Mouse (Mus musculus): ENCODE results near the gene Plxnb2.

Plxnb2 gene

DNA sequence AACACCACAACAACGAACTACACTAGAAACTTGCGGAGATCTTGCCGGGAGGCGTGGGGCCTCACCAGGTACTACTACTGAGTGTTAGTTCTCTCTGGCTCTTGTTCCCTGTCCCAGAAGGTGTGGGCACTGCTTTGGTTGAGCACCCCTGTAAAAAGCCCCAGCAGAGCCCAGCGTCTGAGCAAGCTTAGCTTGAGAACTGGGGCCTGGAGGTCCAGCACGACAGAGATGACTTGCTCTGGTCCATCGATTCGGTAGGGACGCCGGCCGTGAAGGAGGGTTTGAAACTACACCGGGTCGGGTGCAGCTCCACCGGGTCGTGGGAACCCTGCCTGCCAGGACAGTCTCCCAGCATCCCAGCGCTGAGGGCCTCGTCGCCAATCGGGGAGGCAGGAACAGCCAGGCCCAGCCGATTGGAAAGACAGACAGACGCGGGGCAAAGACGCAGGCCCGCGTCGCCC, 477 bp downstream of the Plxnb2 start:
- CTCF ChIA-PET = no interaction called here

DNA sequence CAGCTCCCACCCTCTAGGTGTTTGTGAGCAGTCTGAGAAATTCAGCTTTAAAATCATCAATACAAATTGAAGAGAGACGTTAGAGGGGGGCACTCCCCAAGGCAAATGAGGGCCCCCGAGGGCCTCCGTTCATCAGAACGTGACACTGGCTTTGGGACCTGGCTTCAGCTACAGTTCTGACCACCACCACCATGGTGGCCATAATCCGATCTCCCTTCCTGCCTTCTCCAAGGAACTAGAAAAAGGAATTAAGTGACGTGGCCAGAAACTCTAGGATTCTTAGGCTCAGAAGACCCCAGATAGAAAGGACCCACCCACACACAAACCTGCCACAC, 991 bp downstream of the Plxnb2 start:
- CTCF ChIA-PET = no interaction called here

DNA sequence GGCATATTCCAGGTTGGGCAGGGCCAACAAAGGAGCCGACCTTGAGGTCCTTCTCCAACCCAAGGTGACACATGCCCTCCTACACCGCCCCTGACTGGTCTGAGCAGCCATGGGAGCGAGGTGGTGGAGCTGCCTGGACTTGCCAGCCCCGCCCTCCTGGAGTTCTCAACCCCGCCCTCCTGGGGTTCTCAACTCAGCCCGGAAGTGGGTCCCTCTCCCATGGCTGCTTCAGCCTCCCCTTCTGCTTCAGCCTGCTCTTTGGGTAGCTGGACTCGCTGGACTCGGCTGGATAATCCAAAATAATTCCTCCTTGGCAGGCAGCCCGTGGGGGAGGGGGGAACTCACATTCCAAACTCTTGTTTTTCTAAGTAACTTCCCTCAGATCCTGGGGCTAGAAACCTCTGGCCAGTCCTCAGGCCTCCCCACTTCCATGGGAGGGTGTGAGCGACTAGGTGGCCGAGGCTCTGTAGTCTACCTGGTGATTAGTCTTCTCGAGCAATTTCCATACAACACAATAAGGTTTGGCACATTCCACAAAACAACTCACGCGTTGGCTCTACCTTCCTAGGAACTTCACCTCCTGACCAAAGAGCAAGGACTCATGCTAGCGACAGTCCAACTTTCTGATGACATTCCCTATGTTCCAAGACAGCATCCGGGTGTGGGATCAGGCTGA, 1.5 kb downstream of the Plxnb2 start:
- CTCF ChIA-PET = no interaction called here

DNA sequence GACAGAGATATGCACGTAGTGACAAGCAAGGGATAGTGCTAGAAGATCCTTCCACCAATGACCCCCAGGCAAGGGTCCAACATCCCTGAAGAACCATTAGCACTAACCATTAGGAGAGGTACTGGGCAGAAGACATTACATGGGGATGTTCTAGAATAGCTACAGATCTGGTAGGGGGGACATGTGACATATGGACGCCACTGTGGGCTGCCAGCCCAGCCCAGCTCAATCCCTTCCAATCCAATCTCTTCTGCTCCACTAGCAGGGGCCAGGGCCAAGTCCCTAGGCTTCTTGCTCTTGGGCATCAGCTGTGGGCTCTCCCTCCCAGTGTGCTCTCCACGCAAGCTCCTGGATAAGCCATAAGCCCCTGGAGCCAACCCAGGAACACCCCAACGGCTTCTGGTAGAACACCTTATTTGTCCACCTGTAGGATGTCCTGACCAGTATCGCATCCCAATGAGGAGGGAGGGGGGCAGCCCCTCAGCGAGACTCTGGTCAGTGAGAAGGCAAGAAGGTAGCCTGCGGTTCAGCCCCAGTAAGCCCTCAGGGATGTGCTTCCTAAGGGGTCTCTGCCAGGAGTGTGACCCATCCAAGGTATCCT, 2.2 kb downstream of the Plxnb2 start:
- CTCF ChIA-PET = no interaction called here

DNA sequence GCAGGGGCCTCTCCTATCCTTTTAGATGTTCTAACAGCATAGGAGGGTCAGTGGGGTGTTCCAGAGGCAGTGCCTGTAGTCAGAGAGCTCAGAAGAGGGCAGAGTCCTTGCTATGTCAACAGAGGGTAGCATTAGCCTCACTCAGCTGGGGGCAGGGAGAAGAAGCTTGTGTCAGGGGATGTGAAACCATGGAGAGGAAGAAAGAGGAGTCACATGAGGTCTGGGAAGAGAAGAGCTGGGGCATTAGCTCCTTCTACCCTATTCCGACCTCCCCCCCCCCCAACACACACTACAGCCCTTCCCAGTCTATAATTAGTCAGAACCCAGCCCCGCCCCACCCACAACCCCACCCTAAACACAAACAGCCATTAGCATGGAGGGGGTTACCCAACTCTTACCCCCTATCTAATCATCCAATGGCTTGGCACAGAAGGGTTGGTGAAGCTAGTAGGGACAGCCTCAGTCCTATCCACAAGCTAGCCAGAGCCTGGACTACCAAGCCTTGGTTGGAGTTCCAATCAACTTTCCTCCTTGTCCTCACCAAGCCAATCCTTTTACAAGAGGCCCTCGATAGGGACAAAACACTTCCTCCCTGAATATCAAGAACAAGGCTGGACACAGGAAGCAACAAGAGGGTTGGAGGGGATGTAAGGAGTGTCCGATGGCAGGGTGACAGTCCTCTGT, 2.9 kb downstream of the Plxnb2 start:
- CTCF ChIA-PET = interaction anchor here (0.5 to 0.8 kb wide), 2 partner anchors 10 to 50 kb away, joined by 3 to 5 read pairs; partner anchors contain the start of gene Hdac10

DNA sequence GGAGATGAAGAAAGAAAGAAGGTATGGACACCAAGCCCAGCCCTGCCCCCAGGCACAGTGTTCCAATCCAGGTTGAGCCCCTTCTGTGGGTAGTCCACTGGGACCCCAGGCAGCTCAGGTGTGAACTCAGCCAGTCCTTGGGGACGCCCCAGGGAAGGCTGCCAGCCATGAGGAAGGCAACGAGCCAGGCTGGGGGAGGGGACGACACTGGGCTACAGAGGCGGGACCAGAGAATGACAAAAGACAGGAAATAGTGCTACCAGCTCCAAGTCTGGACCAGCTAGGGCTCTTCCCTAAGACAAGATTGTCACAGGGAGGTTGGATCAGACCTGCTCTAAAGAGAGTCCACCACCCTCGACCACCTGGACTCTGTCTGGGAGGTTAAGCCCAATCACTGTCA, 3.5 kb downstream of the Plxnb2 start:
- CTCF ChIA-PET = interaction anchor here (0.5 to 0.8 kb wide), 2 partner anchors 9 to 49 kb away, joined by 3 to 5 read pairs; partner anchors contain the start of gene Hdac10

DNA sequence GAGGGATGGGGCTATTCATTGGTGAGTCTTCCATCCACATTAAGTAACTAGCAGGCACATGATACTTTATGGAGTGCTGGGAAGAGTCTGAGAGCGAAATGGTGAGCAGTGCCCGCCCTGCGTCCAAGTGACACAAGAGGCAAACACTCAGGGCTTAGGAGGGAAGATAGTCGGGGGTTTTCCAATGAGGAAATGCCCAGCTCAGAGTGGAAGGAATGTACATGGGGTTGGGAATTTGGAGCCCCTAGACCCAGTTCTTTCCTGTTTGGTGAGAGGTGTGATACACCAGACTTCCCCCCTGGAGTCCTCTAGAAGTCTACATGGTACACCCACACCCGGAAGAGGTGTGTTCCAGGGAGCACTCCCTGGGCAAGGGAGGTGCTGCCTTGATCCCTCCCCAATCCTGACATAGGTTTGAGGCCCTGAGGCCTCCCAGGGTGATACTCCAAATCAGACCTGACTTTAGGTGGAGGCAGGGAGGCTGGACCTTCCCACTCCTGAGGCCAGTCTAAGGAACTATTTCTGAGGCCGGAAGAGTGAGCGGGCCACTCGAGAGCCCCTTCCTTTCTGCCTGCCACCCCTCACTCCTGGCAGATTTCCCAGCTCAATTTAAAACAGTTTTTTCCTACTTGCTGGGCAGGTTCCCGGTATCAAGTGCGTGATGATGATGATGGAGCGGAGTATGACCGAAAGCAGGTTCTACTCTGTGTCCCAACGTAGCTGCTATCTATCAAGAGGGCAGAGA, 5.0 kb downstream of the Plxnb2 start:
- CTCF ChIA-PET = interaction anchor here (0.6 kb wide), 1 partner anchor 11 kb away, joined by 21 read pairs; no protein-coding TSS in a partner anchor

DNA sequence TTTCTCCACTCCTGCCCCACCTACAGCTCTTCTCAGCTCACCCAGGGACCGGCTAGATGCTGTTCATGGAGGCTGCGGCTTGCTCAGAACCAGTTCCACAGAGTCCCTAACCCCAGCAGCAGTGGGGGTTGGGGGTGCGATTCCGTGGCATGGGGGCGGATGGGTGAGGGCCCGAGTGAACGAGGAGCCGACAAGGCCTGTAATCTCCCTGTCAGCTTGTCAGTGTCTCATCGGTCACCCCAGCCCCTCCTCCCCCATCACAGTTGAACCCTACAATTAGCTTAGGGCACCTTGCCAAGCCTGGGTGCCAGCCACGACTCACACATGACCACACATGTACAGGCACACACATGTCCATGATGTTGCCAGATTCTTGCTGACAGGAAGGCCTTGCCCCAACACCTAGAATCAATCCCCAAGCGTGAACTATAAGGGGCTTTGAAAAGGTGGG, 5.7 kb downstream of the Plxnb2 start:
- CTCF ChIA-PET = interaction anchor here (0.6 kb wide), 1 partner anchor 12 kb away, joined by 21 read pairs; no protein-coding TSS in a partner anchor

DNA sequence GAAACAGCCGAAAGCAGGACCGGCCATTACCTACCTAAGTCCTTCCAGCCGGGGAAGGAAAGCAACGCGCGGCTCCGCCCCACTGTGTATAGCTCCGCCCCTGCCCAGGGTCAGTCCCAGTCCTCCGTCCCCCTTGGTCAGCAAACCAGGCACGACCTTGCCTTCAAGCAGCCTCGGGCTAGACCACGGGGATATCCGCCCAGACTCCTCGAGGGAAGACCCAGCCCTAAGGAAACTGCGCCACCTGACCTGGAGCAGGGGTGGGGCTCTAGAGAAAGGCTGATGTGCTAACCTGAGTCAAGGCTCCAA, 6.7 kb downstream of the Plxnb2 start:
- CTCF ChIA-PET = no interaction called here

DNA sequence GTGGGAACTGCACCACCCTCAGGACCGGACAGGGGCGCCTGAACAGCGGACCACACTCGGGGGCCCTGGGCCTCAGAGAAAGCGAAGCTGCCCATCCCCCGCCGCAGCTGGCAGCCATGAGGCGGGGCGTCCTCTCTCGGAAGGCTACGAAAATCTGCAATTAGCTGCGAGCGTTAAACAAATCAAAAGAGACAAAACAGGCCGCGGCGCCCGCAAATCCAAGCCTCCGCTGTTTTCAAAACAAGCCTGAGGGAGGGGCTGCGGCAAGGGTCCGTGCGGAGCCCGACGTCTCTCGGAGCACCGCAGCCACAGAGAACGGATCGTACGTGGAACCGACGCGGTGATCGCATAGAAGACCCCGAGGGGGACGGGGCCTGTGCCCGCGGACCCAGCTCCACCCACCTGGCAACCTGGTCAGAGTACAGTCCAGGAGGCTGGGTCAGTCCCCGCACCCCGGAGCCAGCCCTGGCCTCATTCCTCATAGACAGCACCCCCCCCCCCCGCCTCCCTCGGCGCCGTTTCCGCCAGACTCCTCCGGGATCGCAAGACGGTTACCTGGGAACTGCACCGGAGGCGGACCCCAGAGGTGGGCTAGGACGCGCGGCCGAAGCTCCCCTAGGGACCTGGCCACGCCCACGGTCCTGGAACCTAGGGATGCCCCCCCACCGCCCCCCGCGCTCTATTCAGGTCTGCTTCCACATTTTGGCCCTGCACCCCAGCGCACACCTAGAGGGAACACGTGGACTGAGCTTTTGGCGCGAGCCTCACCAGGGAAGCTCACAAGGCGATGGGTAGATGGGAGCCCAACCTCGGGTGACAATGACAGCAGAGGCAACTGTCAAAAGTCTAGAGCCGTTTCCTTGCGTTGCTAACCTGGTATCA, 7.3 kb downstream of the Plxnb2 start:
- CTCF ChIA-PET = no interaction called here

DNA sequence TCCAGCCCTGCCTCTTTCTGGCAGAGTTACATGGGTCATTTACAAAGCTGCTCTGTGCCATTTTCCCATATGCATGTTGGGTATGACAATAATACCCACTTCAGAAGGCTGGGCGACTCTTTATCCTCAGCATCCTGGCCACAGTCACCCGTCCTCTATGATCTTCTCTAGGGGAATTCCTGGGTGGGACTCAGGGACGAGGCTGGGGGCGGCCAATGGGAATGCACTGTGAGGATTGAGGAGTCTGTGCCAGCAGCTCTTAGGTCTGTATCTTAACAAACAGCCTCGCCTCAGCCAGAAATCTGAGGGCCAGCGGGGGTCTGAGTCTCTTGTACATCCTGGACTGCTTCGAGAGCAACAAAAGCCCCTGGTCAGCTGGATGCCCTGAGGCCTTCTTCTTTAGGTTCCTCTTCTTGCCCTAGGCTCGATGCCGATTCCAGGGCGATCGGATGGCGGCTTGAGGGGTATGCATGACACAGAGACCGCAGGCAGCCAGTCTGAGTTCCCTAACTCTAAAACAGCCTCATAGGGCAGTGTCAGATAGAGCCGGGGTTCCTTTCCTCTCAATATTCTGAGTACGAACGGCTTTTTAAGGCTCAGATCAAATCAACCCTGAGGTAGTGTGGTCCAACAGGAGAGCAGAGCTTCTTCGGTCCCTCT, 8.2 kb downstream of the Plxnb2 start:
- CTCF ChIA-PET = no interaction called here

DNA sequence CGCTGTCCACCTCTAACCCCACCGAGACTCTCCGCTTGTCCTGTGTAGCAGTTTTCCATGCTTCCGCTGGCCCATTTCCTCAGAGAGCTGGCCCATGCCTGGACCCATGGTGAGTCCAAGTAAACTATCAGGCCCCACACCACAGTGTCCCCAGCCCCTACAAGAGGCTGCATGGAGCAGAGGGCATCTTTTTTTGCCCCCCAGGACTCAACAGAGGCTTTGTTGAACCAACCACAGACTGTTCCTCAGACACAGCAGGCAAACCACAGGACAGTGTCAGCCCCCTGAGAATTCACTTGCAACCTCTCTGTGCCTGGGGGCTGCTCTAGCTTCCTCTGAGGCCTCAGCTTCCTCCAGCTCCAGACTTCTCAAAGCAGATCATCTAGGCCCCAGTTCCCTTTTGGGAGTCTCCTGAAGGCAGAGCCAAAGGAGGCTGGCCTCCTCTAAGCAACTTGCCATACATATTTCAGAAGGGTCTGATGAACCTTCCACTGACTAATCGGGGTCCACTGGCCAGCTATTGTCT, 9.0 kb downstream of the Plxnb2 start:
- CTCF ChIA-PET = no interaction called here

DNA sequence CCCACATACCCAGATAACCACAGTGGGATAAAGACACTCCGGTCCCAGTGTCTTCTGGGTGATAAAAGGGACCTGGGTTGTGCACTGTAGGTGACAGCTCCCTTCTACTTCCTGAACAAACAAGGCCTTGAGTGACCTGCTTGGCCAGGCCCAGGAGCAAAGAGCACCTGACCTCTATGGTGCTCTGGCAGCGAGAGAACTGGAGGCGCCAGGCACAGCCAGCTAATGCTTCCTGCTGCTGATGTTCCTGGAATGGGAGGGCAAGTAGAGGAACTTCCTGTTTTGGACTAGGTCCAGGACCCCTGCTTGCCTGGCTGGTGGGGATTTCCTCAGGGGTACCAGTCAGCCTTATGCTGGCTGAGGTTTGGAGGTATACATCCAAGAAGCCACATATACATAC, 10.5 kb downstream of the Plxnb2 start:
- CTCF ChIA-PET = no interaction called here

DNA sequence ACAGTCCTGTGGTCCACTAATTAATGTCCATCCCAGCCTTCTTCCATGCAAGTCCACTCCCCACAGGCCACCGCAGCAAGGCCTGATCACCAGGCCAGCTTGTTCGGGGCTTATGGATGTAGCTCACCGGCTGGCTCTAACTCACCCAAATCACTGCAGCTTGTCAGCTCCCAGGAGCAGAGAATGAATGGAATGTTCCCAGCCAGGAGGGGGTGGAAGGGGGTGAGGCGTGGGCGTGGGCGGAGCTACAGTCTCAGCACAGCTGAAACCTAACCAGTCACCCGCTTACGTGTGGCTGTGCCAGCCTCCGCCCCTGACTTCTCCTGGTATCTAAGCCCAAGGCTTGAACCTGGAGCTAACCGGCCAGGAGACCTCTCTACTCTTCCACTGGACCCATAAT, 11.2 kb downstream of the Plxnb2 start:
- CTCF ChIA-PET = no interaction called here

DNA sequence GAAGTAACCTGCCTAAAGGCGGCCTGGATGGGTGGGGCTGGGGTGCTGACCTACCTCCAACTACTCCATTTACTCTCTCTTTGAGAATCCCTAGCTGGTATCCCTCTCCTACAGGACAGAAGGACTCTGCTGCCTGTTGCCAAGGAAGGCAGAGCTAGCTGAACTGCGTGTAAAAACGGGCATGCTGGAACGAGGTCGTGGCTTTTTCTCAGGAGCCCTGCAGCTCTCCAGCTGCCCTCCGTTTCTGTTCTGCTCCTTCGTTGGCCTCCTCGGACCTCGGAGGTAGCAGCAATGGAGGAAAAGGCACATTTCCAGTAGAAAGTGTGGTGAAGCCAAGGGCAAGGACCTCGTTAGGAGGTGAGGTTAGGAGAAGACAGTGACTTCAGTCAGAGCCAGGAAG, 11.7 kb downstream of the Plxnb2 start:
- CTCF ChIA-PET = no interaction called here

DNA sequence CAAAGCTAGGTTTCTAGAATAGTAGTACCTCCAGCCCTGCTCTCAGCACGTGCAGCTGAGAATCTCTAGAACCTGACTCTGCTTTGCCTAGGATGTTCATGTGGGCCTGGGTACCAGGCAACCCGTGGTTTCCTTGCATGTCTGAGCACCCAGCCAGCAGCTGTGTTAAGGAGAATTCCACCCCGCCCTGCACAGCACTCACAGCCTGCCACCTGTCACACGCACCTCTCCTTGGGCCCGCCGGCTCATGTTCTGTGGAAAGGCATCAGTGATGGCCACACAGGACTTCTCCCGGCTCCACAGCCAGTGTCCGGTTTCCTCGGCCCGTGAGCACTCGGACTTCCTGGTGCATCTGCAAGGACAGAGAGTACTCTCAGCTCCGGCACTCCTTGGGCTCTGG, 15.1 kb downstream of the Plxnb2 start:
- CTCF ChIA-PET = no interaction called here

DNA sequence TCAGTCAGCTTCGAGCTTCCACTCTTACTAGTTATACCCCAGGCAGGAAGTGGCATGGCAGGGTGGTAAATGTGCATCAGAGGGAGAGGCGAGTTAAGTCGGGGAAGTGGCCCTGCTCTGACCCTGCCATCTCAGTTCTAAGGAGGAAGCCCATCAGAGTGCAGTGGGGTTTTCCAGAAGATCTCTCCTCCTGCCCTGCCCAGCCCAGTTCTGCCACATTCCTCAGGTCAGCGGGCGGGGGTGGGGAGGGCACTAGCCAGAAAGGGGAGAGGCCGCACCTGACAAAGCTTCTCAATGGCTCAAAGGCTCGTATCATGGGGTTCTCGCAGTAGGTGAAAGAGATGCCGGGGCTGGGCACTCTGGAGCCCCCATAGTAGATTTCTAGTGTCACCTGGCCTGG, 19.2 kb downstream of the Plxnb2 start:
- CTCF ChIA-PET = no interaction called here

DNA sequence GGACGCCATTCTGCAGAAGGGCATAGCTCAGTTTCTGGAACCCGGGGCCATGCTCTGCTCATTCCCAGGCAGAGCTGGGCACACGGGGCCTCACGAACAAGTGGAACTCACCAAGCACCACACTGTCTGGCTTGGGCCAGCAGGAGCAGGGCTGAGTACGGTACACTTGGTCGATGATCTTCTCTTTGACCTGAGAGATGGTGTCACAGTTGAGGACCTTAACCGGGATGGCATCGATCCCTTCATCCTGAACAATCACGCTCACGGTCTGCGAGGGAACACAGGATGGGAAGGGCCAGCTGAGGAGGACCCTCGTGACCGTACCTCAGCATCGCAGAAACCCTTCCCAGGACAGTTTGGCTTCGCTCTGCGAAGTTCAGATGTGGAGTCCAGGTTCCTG, 22.1 kb downstream of the Plxnb2 start:
- CTCF ChIA-PET = interaction anchor here (1.5 kb wide), 1 partner anchor 12 kb away, joined by 4 read pairs; no protein-coding TSS in a partner anchor

DNA sequence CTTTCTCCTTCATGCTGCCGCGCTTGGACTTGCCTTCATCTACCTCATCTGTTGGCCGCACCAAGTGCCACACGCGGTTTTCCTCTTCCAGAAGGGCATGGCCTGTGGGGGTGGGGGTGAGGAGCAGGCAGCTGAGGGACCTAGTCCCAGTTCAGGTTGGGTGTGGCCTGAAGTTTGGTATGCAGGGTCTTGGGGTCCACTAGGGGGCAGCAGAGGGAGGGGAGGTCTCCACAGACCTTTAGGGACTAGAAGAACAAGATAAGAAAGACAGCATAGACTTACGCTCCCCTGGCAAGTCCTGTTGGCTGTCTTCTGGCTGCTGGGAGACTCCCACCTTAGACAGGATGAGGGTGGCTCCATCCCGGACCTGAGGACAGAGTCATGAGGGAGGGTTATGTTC, 22.6 kb downstream of the Plxnb2 start:
- CTCF ChIA-PET = interaction anchor here (1.5 kb wide), 1 partner anchor 12 kb away, joined by 4 read pairs; no protein-coding TSS in a partner anchor

DNA sequence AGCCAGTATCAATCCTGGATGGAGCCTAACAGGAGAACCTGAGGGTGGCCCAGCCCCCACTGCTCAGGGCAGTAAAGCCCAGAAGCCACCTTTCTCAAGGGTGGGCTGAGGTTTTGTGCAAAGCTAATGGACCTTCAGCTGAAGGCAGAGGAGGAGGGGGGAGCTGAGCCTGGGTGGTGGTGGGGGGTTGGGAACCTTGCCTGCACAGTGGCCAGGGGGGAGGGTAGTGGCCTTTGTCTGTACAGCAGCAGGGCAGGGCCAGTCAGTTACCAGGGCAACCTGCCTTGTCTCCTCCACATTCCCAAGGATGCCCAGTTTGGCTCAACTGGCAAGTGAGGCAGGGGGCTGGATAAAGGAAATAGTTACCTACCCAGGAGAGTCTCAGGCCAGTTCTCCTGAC, 28.3 kb downstream of the Plxnb2 start:
- CTCF ChIA-PET = no interaction called here

DNA sequence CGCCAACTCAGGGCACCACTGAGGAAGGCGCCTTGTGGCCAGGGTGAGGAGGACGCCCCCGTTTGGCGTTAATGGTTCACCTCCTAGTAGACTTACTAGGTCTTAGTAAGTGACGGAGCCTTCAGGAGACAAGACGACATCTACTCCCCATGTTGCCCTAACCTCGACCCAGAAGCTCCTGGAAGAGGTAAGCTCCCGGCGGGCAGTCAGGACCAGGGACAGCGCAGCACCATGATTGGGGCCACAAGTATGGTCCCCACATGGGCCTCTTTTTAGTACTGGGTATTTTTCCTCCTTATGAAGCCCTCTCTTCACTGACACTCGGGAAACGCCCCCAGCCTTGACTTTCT, 30.6 kb downstream of the Plxnb2 start:
- CTCF ChIA-PET = no interaction called here

Measured in spleen, embryonic (tissue).